Mouse (Mus musculus) embryonic facial prominence, embryonic 13.5 days (tissue): ENCODE results near the gene Susd2. TPM values are rescaled to one million over a fixed set of nuclear protein-coding genes. Genes with fewer than 3 reads are reported as not detected.

Experiments used
- ATAC-seq: fragments of 200-750 bp; cut with Nextera tagmentation; 2 replicates; pipeline ENCODE4 v1.8.0; 2017; ENCODE audit warnings: low read depth; ENCODE audit not compliant: insufficient number of reproducible peaks, insufficient read depth, low FRiP score, low TSS enrichment
- H3K27ac ChIP-seq: fragments of 300-500 bp; sonication (generic); 2 replicates; pipeline ENCODE4 v1.5.1; 2015; ENCODE audit warnings: moderate library complexity, mild to moderate bottlenecking, inconsistent platforms
- H3K27me3 ChIP-seq: fragments of 300-500 bp; sonication (generic); 2 replicates; pipeline ENCODE4 v1.6.1; 2015; ENCODE audit warnings: mild to moderate bottlenecking, inconsistent platforms
- H3K36me3 ChIP-seq: fragments of 300-500 bp; sonication (generic); 2 replicates; pipeline ENCODE4 v1.6.1; 2015; ENCODE audit warnings: mild to moderate bottlenecking, inconsistent platforms
- H3K4me1 ChIP-seq: fragments of 300-500 bp; sonication (generic); 2 replicates; pipeline ENCODE4 v1.6.1; 2015; ENCODE audit warnings: inconsistent platforms
- H3K4me2 ChIP-seq: fragments of 300-500 bp; sonication (generic); 2 replicates; pipeline ENCODE4 v1.6.1; 2015; ENCODE audit warnings: moderate library complexity, mild to moderate bottlenecking, inconsistent platforms
- H3K4me3 ChIP-seq: fragments of 300-500 bp; sonication (generic); 2 replicates; pipeline ENCODE4 v1.5.1; 2015; ENCODE audit warnings: mild to moderate bottlenecking, inconsistent platforms
- H3K9ac ChIP-seq: fragments of 300-500 bp; sonication (generic); 2 replicates; pipeline ENCODE4 v1.6.1; 2015; ENCODE audit warnings: mild to moderate bottlenecking, inconsistent platforms
- H3K9me3 ChIP-seq: fragments of 300-500 bp; sonication (generic); 2 replicates; pipeline ENCODE4 v1.6.1; 2016; ENCODE audit warnings: inconsistent platforms
- WGBS: fragments of 180-500 bp; shearing (Covaris S2); methylation state at CpG from one replicate; pipeline ENCODE4 v1.1.7; 2015; ENCODE audit warnings: mixed read lengths; 5-methylcytosine and 5-hydroxymethylcytosine counted together
- polyA plus RNA-seq: library from polyadenylated mRNA; unstranded; fragments of >200 nt; fragmentation: Nextera tagmentation; extraction: Ambion mirVana; gene quantifications from 2 replicates; pipeline ENCODE4 v1.2.1, GENCODE M21; 2015

Gene Susd2
- polyA plus RNA-seq, 1 experiment from 2014 or later, result 1.6 TPM

DNA sequence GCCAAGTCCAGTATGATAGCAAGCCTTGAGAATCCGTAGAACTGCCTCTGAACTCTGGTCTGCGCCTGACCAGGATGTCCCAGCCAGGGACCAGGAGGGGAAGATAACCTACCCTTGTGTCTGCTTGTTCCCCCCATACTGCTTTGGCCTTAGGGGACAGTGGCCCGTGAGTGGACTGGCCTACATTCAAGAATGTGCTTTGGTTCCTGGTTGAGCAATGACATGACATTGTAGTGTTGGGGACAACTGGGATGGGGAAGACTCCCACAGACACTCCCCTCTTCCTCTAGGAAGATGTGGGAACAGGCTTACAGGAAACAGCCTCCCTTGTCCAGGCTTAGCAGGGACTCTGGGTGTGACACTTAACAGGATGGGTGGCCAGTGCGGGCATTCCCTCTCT is 56.0 kb downstream of the Susd2 start:
- WGBS, result 95% methylated on average over 4 of the region's 4 CpGs

More for the DNA sequence above, 56.0 kb downstream of the Susd2 start:
- Histone ChIP-seq H3K4me3 (no peak overlapping the region), H3K36me3 (no peaks in the 10 kb centered on the region), H3K9me3 (no peaks in the 10 kb centered on the region), H3K9ac (no peak overlapping the region), H3K4me1 (peaks cover 17% of the 10 kb centered on the region), H3K4me2 (no peak overlapping the region), H3K27me3 (no peaks in the 10 kb centered on the region), H3K27ac (no peak overlapping the region)
- no peak for ATAC-seq

Other genes starting within 250 kb of the Susd2 start
- gene Upb1, start 242.9 kb downstream of the Susd2 start, polyA plus RNA-seq, result 1.0 and 2.2 TPM in 2 replicates
- gene Snrpd3, start 126.5 kb downstream of the Susd2 start, polyA plus RNA-seq, result 194 and 214 TPM in 2 replicates
- gene Gucd1, start 126.0 kb downstream of the Susd2 start, polyA plus RNA-seq, result 27.0 and 27.3 TPM in 2 replicates
- gene Lrrc75b, start 83.7 kb downstream of the Susd2 start, polyA plus RNA-seq, result 3.9 and 6.6 TPM in 2 replicates
- gene Ggt1, start 82.4 kb downstream of the Susd2 start, polyA plus RNA-seq, result 0.25 and 2.4 TPM in 2 replicates
- gene Ggt5, start 54.7 kb downstream of the Susd2 start, polyA plus RNA-seq, result 0.96 and 2.0 TPM in 2 replicates
- 30.0 and 33.9 TPM in 2 replicates for gene Cabin1, start 120.3 kb upstream of the Susd2 start, polyA plus RNA-seq
- 77.3 and 79.2 TPM in 2 replicates for gene Ddt, start 129.4 kb upstream of the Susd2 start, polyA plus RNA-seq
- not detected in 2 replicates for gene Gm20441, start 136.9 kb upstream of the Susd2 start, polyA plus RNA-seq
- 11.8 and 16.7 TPM in 2 replicates for gene Gstt3, start 137.4 kb upstream of the Susd2 start, polyA plus RNA-seq
- gene Gstt1, start 154.6 kb upstream of the Susd2 start, polyA plus RNA-seq, result 9.9 and 17.6 TPM in 2 replicates
- not detected in 2 replicates for gene Gstt4, start 178.5 kb upstream of the Susd2 start, polyA plus RNA-seq
- gene Gstt2, start 193.4 kb upstream of the Susd2 start, polyA plus RNA-seq, result 5.9 and 9.1 TPM in 2 replicates
- gene Mif, start 216.2 kb upstream of the Susd2 start, polyA plus RNA-seq, result 1,667 and 1,727 TPM in 2 replicates
- gene Derl3, start 249.4 kb upstream of the Susd2 start, polyA plus RNA-seq, result 2.6 and 3.9 TPM in 2 replicates